Mouse (Mus musculus) G1E (cell line): Measurements from ENCODE around the gene Scamp1.

Source experiments
- CTCF ChIP-seq: IDR thresholded peaks from 2 replicates; pipeline ENCODE4 v1.5.1; 2012; ENCODE audit warnings: low read depth, low read length, inconsistent platforms, mixed read lengths
- GATA1 ChIP-seq: IDR thresholded peaks from 2 replicates; pipeline ENCODE4 v1.6.1; 2012; ENCODE audit warnings: borderline replicate concordance, low read length, inconsistent platforms, mixed read lengths
- POLR2AphosphoS5 ChIP-seq: IDR thresholded peaks from 2 replicates; pipeline ENCODE4 v1.6.1; 2012; ENCODE audit warnings: low read depth, low read length, inconsistent platforms; ENCODE audit not compliant: insufficient replicate concordance

- TF ChIP-seq CTCF (no peak), POLR2AphosphoS5 (no peak), GATA1 (no peak)
Measured at GRCm38 (mm10) chr13:94258530-94258929, 27.1 kb downstream of the Scamp1 start.
